Mouse (Mus musculus) 416B (cell line): ENCODE measurements around the gene Otop2.
A peak's percentile ranks its signal among the peaks of the same experiment; 100 is the strongest.

Source experiments
- DNase-seq: peaks from one replicate; pipeline ENCODE4 v3.0.0; 2011; ENCODE audit warnings: low read depth

Gene Otop2

DNA sequence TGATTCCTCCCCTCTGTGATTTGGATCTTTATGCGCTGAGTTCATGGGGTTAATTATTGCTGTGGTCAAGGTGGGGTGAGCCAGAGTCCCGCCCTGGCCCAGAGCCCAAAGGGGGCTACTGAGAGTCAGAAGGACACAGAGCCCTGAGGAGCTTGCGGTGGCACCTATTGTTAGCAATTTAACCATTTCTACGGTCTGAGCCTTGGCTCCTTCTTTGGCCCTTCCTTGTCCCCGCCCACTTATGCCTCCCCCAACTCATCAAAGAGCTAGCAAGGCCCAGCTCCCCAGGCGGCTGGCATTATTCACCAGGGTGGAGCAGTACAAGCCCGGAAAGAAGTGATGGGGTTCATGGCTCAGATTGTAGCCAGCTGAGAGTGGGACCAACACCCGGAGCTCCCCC lies at the start of gene Otop2:
Otop2 (plus strand) TSS at position 301 of the 400 bp plus-strand sequence.
- DNase-seq = no peak

DNA sequence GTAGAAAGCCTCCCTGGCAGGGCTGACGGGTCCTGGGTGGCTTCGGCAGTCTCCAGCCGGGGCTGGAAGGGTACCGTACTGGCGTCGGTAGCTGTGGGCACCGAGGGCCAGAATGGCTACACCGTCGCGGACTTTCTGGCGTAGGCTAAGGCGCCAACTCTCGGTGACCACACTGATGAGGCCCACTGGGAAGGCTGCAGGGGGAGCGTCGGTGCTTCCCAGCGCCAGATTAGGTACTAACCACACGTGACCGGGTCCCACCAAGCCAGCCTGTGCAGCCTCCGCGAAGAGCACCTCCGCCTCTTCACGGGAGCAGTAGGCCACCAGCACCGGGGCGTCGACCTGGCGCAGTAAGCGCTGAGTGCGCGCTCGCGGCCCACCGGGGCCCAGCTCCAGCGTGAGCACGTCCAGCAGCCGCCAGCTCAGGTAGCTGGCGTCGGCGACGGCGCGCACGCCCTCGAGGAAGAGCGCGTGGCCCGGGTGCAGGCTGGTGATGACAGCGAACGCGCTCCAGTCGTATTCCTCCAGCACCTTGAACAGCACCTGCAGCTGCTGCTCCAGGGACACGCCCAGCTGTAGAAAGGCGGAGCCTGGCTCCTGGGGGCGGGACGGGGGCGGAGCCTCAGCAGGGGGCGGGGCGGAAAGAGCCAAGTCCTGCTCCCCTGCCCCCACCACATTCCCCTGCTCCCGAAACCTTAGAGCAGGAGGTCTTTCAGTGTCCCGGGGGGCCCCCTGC lies 49.0 kb upstream of the Otop2 start:
- DNase-seq = no peak

DNA sequence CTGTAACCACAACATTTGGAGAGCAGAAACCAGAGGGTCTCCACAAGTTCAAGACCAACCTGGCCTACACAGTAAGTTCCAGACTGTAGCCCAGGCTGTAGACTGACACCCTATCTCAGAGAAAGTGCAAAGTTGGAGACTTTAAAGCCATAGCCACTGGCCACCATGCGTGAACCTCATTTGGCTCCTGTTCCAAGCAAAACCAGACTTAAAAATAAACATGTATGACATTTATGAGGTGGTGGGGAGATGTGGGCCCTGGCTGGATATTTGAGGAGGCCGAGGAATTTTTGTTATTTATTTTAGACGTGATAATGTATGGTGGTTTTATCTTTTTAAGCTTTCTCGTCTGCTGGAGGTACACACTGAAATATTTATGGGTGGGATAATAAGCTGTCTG lies 47.8 kb upstream of the Otop2 start:
- no peak for DNase-seq

DNA sequence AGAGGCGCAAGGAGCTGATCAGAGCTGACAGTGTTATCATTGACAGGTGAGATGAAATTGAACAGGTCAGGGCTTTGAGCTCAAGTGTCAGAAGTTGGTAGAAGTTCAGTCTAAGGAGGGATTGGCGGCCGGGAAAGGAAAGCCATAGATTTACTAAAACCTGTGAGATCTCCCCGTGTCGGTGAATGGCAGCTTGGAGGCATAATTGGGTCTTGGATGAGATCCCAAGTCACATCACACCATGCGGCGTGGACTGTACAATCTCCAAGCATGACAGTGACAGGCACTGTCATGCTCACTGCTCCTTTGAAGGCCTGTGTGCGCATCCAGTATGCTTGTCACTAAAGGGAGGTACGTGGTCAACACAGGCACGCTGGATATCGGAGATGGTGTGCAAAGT lies 44.0 kb upstream of the Otop2 start:
- no peak for DNase-seq

DNA sequence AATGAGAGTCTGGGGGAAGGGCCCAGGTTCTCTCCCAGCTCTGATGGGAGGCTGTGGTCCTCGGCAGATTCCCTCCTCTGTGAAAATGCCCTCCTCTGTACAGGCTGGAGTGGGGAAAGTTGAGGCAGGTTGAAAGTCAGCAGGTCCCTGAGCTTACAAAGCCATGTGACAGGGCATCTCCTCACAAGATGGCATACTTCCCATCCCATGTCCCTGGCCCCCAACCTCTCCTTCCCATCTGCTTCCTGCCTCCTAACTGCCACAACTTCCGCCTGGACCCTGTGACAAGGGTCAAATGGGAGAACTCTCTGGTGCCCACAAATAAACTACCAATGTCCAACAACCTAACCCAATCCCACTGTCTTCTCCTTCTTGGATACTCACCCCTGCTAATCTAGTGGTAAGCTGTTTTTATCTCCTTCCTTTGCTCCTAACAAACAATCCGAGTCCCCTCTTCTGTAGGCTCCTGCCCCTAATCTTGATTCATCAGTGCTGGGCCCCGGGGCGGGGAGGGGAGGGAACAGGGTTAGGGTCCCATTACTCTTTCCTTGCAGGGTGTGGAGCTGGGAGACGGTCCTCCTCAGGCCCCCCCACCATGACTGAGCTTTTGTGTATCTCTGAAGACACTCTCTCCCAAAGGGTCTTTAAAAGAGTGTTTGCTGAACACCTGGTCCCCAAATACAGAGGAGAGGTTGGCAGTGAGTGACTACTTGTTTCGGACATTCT lies 42.7 kb upstream of the Otop2 start:
- DNase-seq = no peak

DNA sequence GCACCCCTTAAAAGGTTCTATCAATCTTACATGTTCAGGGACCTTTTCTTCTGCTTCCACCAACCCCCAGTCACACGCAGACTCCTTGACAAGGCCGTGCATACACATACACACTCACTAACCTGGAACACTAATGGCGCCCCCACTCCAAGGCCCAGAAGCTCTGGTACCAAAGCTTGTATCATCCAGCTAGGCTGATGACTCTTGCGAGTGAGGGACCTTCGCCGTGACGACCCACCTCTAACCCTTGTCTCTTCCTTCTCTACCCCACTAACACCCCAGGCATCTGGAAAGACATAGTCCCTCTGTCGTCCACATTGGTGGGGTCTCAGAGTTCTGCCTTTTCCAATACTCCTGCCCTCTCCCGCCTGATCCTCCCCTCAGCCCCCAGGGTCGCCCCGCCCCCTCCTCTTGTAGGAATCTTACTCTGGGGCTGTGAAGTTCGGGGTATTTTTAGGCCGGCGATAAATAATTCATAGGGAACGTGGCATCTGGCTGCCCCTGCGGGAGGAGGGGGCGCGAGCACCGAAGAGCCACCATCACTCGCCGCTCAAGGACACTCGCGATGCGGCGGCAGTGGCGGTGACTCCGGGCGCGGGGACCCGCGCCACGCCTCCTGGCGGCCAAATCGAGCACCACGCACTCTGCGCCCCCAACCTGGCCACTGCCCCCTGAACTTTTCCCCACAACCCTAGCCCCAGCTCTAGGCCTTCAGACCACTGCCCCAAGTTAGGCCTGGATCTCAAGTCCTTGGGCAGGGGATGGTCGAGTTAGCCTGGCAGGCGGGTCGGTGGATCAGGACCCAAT lies 41.9 kb upstream of the Otop2 start:
- no peak for DNase-seq

DNA sequence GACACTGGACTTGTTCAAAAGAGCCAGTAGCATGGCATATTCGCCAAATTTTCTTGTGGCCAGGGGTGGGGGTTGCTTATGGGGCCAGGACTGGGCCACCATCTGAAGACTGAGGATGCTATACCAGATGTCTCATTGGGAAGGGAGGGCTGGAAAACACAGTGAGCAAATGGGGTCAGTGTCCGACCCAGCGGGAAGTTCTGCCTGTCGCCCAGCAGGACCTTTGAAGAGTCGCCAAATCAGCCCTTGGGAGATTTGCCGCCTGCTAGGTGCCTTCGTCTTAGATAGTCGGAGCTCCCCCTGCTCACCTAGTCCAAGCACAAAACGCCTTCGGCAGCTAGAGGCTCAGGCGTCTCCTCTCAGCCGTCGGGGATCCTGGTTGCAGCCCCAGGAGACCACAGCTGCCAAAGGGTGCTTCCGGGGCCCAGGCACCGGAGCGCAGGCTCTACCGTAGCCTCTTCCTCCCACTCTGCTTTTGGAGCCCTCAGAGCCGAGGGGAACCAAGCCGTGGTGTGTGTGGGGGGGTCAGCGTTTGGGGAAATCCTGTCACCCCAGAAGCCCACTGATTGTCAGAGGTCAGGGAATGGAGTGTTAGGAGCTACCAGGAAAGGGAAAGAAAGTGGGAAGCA lies 41.1 kb upstream of the Otop2 start:
- no peak for DNase-seq

DNA sequence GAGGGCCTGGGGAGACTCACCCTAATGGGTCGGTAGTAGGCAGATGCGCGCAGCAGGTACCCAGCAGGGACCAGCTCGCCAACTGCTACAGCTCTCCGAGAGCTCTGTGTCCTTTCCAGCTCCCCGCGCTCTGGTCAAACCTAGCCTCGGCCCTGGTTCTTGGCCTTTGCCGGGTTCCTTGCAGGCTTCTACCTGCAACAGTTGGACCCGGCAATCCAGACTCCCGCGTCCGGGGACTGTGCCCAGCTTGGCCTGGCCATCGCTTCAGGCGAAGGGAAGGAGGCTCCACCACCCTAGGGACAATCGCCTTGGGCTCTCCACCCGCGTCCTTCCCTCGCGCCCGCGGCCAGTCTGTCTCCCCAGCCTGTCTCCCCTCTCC lies 40.6 kb upstream of the Otop2 start:
- DNase-seq = no peak

DNA sequence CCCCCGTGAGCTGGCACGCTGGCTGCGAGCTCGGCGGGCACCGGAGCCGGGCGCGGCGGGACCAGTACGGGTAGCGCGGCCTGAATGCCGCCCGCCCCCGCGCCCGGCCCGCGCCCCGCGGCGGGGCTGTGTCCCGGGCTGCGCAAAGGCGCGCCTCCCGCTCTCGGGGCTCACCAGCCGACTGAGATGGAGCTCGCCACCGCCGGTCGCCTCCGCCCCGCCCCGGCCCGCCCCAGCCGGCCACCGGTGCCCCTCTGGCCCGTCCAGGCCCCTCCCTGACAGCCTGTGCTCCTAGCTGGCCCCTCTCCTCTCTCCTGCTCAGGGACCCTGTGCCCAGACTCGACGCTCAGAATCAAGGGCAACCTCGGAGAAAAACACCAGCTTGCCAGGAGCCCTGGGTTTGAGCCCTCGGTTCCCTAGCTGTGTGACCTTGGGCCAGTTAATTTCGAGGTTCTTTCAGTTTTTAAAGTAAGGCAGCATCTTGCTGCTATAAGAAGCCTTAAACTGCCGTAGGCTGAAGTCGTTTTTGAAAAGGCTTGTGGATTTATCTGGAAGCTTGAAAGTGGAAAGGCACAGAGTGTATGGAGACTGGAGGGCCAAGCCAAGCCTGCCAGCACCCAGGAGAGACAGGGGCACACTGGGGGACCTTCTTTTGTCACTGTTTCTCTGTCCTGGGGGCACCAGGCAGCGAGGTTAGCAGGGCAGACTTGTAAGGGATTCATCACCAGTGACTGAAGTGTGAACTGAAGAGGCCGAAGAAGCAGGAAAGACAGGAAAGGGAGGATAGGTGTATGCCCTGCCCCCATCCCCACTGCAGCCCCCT lies 39.7 kb upstream of the Otop2 start, which contains the start of gene Grin2c:
Grin2c (minus strand) TSS at position 183 of the 823 bp plus-strand sequence.
- DNase-seq = no peak

DNA sequence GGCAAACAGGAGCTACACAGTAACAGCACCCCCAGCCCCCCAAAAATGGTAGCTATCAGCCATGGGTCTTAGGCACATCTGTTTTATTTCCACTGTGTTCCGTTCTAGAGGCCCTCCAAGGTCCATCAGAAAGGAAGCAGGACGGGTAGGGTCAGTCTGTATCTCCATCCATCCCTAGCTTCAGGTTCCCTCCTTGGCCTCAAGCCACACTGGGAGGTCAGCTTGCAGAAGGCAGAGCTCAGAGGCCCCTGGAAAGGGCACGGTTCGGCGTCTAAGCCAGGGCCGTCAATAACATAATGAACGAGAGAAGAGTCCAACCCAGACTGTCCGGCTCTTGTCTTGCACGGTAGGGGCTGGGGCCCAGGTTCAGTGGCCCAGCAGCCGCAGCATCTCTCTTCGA lies 39.0 kb upstream of the Otop2 start:
- no peak for DNase-seq

DNA sequence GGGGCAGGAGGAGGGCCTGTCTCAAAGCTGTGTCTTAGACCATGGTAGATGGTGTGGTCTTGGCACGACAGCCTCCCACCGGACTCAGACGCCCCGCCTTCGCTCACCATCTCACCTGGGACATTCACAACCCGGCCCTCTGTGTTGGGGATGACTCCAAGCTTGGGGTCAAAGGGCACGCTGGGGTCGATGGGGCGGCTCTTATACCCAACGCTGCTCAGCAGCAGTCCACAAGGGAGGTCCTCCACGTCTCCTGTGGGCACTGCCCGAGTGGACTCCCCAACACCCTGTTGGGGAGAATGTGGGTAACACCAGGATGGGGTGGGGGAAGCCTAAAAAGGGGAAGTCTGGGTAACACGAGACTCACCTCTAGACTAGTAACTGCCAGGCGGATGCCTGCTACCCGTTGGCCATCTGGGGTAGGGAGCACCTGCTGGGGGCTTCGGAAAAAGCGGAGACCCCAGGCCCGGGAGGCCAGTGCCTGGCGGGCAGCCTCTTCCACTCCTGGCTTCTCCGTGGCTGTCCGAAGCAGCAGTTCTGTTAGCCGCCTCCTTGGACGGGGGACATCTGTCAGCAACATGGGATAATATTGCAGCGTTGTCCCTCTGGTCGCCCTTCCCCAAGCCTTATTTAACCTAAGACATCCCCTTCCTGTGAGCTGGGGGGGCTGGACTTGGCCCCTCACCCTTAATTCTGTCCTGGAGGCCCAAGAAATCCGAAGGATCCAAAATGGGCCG lies 37.5 kb upstream of the Otop2 start:
- no peak for DNase-seq

DNA sequence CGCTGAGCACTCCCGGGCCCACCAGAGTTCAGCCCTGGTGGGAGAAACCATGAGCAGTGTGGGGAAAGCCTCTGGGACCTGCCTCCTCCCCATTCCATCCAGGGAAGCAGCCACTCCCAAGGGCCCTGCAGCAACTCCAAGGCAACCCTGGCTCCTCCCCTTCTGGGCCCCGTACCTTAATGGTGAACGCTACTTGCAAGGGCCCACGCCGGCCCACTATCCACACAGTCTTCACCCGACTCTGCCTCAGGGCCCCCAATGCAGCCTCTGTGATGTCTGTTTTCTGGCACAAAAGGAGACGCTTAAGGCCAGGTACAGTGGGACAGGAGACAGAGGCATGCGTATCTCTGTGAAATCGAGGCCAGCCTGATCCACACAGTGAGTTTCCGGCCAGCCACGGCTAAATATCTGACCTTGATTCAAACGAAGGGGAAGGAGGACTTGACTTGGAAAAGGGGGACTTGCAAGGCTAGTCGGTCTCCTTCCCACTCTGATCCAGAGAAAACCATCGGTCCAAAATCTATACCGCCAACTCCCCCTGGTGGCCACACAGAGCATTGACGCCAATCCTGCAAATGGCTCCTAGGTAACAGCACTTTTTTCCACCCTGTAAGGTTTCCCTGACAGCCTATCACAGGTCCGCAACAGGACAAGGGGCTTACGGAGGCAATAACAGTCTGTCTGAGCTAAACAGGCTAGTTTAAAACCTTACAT lies 36.7 kb upstream of the Otop2 start:
- DNase-seq = peak; percentile 68

DNA sequence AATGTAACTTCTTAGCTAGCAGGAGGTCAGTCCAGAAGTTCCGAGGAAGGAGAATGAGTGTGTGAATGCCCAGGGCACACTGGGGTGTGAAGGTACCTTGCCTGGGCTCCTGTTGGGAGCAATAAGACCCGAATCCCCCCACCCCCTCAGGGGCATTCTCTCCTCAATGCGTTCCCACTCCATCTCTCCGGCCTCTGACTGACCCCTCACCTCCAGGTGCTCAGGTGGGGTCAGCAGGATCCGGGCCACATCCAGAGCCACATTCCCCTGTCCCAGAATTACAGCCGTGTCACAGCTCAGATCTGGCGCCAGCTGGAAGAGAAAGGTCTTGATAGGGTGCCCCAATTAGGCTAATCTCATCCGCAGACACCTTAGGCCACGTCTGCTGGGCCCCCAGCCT lies 35.9 kb upstream of the Otop2 start:
- no peak for DNase-seq

DNA sequence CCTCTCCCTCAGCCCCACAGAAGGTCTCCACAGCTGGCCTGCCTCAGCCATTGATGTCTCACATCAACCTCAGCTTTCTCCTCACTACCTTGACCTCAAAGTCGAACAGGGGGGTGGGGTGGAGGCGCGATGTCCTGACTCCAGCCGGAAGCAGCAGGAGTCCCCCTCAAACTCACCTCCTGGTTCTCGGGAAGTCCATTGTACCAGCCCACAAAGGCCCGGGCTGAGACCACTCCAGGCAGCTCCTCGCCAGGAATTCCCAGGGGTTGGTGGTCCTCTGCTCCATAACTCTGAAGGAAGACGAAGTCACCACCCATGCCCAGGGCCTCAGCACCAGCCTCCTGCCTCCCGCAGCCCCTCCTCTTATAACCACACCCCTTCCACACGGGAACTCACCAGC lies 35.5 kb upstream of the Otop2 start:
- no peak for DNase-seq

DNA sequence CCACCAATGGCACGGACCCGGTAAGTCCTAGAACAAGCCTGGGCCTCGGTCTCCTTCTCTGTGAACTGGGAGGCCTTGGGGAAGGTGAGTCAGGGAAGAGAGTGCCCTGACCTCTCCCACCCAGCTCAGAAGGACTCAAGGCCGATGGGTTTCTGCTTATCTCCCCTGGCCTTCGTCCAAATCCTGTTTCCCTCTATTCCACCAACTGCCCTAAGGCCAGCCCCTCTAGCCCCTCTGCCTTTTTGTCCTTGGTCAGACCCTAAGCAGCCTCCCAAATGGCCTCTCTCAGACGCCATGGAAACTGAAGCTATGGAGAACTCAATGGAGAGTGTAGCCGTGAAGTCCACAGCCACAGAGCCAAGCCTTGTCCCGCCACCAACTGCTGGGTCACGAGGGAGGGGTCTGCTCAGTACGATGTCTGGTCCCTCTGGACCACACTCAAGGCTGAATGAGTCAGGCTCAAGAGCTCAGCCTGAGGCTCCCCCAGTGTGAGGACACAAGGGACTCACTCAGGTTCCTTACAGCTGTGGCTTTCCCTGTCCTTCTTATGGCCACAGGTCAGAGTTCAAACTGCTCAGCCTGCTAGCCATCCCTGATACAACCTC lies 34.0 kb upstream of the Otop2 start:
- peak; percentile 14 for DNase-seq

DNA sequence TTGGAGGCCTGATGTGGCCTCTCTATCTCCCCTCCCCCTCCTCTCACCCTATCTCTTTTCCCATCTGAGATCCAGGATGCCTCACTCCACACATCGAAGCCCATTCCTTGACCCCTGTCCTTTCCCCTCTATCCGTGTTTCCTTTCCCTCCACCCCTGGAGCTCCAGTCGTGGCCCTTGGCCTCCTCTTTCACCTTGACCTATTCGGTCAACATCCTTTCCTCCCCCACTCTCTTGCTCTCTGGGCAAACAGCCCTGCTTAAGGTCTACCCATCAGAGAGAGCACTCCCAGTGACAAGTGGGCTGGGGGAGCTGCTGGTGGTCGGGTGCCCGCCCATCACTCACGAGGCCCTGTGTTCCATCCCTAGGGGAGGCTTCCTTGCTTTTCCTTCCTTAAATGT lies 33.2 kb upstream of the Otop2 start:
- no peak for DNase-seq

DNA sequence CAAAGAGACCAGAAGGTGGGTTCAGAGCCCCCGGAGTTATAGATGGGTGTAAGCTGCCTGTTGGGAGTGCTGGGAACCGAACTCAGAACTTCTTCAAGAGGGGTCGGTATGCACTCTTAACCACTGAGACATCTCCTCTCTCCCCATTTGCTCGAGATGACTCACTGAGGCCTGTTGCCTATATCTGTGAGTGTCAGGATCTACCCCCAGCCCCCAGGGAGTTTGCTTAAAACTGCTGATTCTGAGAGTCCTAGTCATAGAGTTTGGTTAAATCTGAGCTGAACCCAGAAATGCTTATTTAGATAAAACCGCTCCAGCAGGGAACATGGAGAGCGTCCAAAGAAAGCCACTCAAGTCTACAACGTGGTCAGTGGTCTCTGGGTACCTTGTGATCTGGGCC lies 32.8 kb upstream of the Otop2 start:
- DNase-seq = no peak

DNA sequence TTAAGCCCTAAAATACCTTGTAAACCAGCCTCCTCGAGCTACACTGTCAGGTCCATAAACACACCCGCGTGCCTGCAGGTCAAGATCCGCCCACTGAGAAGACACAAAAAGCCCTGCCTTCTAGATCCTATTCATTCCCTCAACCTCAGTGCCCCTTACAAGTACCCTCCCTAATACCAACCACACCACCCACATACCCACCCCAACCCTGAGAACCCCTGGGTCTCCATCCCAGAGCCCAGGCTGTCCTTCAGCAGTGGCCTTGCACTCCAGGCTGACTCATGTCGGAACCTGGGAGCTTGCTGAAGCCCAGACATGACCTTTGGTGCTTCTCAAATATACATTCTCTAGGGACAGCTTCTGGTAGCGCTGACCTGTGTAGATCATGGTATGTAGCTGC lies 32.2 kb upstream of the Otop2 start:
- DNase-seq = no peak

DNA sequence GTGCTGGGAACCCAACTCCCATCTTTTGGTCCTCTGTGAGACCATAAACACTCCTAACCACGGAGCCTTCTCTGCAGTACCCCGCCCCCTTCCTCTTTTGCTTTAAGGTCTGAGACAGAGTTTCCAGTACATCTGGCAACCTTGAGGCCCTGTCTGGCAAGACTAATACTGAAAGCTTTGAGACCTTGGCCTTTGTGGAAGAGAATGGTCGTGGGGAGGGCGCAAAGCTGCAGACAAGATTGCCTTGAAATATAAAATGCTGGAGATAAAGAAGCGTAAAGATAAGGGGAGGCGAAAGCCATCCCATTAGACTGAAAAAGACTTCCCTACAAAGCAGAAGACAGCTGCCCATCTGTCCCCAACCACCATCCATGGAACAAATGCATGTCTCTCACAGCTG lies 31.5 kb upstream of the Otop2 start:
- peak; percentile 68 for DNase-seq

DNA sequence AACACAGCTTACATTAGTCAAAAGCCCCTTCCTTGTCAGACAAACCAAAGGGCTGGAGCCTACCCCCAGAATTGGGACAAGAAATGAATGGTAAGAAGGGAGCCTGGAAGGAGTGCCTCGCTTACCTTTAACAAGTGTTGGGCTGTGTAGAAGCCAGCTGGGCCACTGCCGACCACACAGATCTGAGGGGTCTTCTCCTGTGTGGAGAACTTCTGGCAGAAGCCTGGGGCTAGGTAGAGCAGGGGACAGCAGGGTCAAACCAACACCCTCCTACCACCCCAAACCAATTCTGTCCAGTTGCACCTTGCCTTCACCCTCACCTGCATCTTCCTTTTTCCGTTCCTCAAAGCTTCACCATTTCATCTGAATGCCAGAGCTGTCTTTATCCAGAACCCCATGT lies 31.0 kb upstream of the Otop2 start:
- DNase-seq = no peak
